Mouse (Mus musculus) right cerebral cortex, postnatal 4 days (tissue): Measurements from ENCODE around the gene Cd47.

ENCODE experiments used
- DNase-seq: peaks from one replicate; pipeline ENCODE4 v3.0.0-alpha.2; 2022

The Cd47 gene

GRCm38 (mm10) chr16:49876291-49877030 is 76.1 kb downstream of the Cd47 start:
- DNase-seq = no peak

- DNase-seq = no peak
These were observed 76.9 kb downstream of the Cd47 start for GRCm38 (mm10) chr16:49877243-49877642.

GRCm38 (mm10) chr16:49878051-49878450 is 77.7 kb downstream of the Cd47 start:
- DNase-seq = no peak

GRCm38 (mm10) chr16:49886403-49887066 is 86.2 kb downstream of the Cd47 start:
- DNase-seq = no peak

DNA sequence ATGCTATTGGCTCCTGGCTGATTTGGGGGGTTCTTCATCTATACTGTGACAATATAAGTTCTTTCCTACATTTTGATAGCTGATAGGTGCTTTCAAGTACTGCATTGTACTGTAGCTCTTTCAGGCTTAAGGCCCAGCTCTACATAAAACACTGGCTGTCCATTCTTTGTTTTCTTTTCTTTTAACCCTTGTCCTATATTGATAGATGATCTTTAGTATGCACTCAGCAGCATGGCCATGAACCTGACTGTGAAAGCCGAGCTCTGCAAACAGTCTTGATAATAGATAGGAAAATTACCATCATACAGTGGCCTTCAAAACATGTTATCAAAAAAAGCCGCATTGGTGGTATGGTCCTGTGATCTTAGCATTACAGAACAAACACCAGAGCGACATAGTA is 87.0 kb downstream of the Cd47 start:
- DNase-seq = no peak

DNA sequence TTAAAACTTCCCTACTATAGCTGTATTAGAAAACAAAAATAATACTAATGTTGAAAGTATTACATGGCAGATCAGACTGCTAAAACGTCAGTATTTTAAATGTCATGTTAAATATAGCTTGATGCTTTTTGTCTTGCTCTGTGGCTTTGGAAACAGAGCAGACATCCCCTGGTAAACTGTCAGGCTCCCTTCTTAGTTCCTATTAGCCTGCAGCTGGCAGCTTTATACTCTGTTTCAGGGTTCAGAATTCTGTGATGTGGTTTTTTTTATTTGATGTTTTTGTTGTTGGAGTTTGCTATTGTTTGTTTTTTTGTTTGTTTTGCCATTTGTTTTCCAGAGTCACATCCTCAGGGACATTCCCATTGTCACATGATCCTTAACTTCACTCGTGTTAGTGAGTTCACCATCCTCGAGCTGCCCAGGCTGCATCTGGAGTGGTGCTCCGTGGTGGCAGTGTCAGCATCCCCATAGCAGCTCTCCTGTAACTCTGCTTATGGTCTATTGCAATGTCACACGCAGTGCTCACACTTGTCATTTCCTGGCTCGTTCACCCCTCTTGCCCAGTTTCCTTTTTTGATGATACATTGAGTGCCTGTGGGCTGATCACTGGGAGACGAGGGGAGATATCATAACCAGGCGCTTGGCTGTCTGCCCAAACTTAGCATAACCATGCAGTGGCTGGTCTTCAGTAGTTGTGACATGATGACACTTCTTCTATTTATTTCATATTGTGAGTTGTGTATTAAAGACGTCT is 87.7 kb downstream of the Cd47 start:
- DNase-seq = no peak

DNA sequence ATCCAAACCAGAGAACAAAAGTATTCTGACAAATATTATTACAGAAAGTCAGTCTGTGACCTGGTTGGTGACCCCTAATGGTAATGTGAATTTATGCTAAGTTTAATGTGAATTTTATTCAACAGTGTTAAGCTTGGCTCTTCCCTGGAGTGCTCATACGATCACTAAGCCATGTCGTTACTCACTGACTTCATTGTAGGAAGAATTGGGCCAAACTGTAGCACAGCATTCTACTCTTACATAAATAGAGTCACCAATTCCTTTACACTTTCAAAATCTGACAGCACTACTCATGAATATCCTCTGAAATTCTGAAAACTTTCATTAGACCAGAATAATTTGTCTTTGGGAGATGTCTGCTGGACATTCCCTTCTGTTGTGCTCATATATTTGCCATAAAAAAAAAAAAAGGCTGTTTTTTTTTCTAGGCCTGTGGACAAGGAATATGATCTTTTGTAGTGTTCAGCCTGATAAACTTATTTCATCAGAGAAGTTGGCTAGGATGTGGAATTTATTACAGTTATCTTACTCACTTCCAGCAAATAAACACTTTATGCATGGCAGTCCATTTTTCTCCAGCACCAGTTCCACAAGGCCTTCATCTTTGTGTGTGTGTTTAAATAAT is 88.8 kb downstream of the Cd47 start:
- no peak for DNase-seq

GRCm38 (mm10) chr16:49892252-49892651 is 91.9 kb downstream of the Cd47 start:
- DNase-seq = no peak

GRCm38 (mm10) chr16:49892945-49893344 is 92.6 kb downstream of the Cd47 start:
- no peak for DNase-seq

GRCm38 (mm10) chr16:49894624-49895023 is 94.3 kb downstream of the Cd47 start:
- no peak for DNase-seq

- DNase-seq = no peak
These were observed 95.8 kb downstream of the Cd47 start for GRCm38 (mm10) chr16:49896132-49896531.

- DNase-seq = no peak
These were observed 101.1 kb downstream of the Cd47 start for GRCm38 (mm10) chr16:49901395-49901794.

- no peak for DNase-seq
These were observed 101.8 kb downstream of the Cd47 start for GRCm38 (mm10) chr16:49902083-49902482.

DNA sequence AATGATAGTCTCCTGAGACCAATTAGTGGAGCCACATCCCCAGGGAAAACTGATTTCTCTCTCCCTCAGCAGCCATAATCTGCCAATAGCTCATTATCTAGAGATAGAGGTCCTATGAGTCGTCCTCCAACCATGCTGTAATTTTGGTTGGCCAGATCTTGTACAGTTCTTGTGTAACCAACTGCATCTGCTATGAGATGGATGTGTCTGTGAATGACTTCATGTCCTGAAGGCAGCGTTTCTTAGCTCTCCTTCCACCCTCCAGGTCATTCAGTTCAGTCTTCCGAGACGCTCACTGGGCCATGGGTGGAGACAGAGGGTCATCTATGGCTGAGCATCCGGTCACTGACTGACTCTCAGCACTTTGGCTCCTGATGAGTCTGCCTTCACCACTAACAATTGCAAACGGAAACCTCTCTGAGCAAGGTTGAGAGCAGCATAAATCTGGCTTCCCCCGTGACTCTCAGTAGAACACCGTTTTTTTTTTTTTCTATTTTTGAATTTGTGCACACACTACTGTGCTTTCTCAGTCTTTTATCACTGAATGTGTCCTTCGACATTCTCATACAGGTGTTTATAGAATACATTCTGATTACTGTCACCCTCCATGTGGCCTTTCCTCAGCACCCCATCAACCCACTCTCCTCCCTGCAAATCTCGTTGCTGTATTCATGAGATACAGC is 104.1 kb downstream of the Cd47 start:
- DNase-seq = no peak

DNA sequence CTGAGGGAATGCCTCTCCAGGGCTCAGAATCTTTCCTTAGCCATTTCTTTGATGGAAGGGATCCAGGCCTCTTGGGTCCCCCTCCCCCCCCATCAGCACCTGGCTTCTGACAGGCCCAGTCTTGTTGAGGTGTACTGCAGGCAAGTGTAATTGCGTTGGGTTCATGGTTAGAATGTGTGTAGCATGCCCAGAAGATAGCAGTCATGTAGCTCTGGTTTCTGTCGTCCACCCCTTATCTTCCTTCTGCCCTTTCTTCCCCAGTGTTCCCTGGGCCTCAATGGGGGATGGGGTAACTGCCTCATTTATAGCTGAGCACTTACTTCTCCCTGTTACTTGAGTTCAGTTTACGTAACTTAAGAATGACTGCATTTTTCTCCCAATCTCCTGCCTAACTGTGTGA is 104.7 kb downstream of the Cd47 start:
- no peak for DNase-seq

GRCm38 (mm10) chr16:49905601-49906001 is 105.3 kb downstream of the Cd47 start:
- DNase-seq = no peak

- no peak for DNase-seq
These were observed 105.7 kb downstream of the Cd47 start for GRCm38 (mm10) chr16:49906066-49906465.

DNA sequence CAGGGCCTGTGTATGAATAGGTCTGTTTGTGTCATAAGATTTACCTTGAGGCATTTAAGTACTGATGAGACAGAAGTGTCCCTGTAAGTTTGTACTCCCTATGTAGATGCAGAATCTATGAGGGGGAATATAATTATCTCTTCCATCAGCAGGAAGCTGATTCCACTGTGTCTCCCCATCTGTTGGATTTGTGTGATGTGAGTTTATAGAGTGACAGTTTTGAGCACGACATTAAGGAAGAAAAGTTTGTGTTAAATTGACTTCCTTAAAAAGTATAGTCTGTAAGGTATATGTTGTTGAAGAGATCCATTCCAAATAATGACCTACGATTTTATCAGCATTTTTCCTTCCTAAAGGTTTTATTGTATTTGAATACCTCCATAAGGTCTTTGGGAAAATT is 106.6 kb downstream of the Cd47 start:
- DNase-seq = no peak

GRCm38 (mm10) chr16:49907356-49907755 is 107.0 kb downstream of the Cd47 start:
- no peak for DNase-seq

DNA sequence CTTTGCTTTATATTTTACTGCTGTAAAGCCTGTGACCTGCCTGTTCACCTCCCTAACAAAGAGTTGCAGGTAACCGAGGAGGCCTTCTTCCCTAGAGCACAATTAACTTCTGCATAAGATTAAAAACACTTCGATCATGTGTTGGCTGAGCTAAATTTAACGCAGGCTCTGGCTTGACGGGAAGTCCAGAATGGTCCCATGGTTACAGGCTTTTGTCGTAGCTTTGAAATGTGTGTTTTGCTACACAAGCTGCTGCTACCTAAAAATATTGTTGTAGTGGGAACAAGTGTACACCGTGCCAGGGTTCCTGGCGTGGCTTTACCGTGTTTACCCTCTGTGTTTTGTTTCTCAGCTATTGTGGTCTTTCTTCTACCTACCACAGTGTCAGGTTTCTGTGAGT is 109.2 kb downstream of the Cd47 start:
- DNase-seq = no peak

GRCm38 (mm10) chr16:49914094-49914493 is 113.8 kb downstream of the Cd47 start:
- DNase-seq = no peak

- DNase-seq = no peak
These were observed 115.5 kb downstream of the Cd47 start for GRCm38 (mm10) chr16:49915532-49916476.
